Mouse (Mus musculus): ENCODE results near the gene Ackr3. TPM values are rescaled to one million over a fixed set of nuclear protein-coding genes. Genes with fewer than 3 reads are reported as not detected.

Gene Ackr3
- total RNA-seq, 2 experiments from 2014 or later, result 26.3 to 60.8 TPM

DNA sequence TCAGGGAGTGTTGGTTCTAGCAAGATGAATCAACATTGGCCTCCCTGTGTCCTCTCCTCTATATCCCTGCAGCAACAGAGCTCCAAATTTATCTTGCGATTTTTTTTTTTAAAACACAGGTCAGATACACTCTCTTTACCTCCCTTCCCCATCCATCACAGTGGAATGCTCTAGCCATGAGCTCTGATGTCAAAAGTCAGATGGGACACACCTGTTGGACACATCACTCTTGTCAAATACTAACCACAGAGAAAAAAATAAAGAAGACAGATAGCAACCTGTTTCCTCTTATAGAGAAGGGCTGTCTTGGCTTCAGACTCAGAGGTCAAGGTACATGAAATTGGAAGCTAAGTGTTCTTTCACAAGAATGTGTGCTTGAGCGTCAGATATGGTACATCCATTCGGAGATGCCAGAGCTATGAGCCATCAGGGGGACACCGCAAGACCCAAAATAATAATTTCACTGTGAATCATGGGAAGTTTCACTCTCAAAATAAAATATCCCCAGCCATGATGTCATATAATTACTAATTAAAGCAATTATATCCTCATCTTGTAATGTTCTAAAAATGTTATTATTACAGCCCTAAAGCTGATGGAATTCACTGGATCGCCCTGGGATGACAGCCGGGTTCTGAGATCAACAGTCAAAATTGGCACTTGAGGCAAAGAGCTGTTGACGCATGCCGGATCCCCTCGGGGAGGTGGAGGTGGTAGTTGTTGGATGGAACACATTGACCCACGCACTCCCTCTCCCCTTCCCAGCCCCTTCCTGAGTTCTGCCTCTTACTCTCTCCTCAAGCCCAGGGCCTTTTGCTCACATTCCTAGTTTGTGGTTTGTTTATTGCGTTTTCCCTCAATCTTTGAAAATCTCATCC, 57.2 kb downstream of the Ackr3 start:
- no peak for DNase-seq

DNA sequence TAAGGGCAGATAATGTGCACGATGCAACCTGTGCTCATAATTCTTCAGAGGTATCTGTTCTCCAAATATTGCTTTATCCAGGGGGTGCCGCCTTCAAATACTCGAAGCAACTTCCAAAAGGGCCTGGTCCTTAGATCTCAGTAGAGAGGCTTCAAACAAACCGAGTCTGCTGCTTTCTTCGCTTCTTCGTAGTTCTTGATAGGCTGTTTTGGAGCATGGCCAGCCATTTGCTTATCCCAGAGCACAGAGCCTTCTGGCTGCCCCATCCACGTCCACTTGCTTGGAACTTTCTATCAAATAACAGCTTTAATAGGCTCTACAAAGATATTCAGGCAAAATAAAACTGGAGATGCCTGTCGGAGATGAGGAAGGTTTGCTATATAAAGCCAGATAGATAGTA, 58.6 kb downstream of the Ackr3 start:
- DNase-seq, result no peak

Other genes with a start within 250 kb of the Ackr3 start
- gene Asb18, start 189.3 kb upstream of the Ackr3 start, total RNA-seq (2021), result 1 to 10 TPM in 1 of 2 experiments, not detected in 1; 1.5 TPM
- not detected for gene Iqca, start 50.6 kb upstream of the Ackr3 start, total RNA-seq (2021)

Measured in adrenal gland, postnatal 10 days (tissue).